Mouse (Mus musculus) megakaryocyte, embryonic 14.5 days (primary cell): Measurements from ENCODE around the gene Gm45521.

Experiments
- FLI1 ChIP-seq: IDR thresholded peaks from 2 replicates; pipeline ENCODE4 v1.6.1; 2012; ENCODE audit warnings: low read length, inconsistent platforms, mixed read lengths
- GATA1 ChIP-seq: IDR thresholded peaks from 3 replicates; pipeline ENCODE4 v1.6.1; 2012; ENCODE audit warnings: mixed read lengths, low read length, inconsistent platforms, borderline replicate concordance

GRCm38 (mm10) chr14:7918150-7918991 is 38.7 kb upstream of the Gm45521 start:
- TF ChIP-seq GATA1 (no peak), FLI1 (no peak)
